Mouse (Mus musculus) brain, embryonic 14.5 days (tissue): ENCODE data around the gene Gm3625. TPM values are rescaled to one million over a fixed set of nuclear protein-coding genes. Genes with fewer than 3 reads are reported as not detected.

Source experiments
- DNase-seq: peaks from one replicate; pipeline ENCODE4 v3.0.0-alpha.2; 2011; ENCODE audit warnings: low read depth
- CTCF ChIP-seq: fragments of 200-500 bp; IDR thresholded peaks from 2 replicates; pipeline ENCODE4 v1.5.1; 2012; ENCODE audit warnings: inconsistent platforms, mild to moderate bottlenecking, moderate library complexity, borderline replicate concordance; ENCODE audit not compliant: insufficient read depth, insufficient read length; ENCODE audit errors: extremely low read depth
- POLR2A ChIP-seq: fragments of 200-500 bp; IDR thresholded peaks from 2 replicates; pipeline ENCODE4 v1.6.1; 2012; ENCODE audit warnings: mild to moderate bottlenecking, inconsistent platforms, borderline replicate concordance; ENCODE audit not compliant: poor library complexity, insufficient read depth, insufficient read length, severe bottlenecking; ENCODE audit errors: extremely low read depth
- polyA plus RNA-seq: library from polyadenylated mRNA; depleted of rRNA; stranded (reverse); fragments of >200 nt; gene quantifications from 2 replicates; pipeline ENCODE4 v1.2.3, GENCODE M21; 2012; rRNA removed

Gm3625 gene
- not detected in 2 replicates for polyA plus RNA-seq

DNA sequence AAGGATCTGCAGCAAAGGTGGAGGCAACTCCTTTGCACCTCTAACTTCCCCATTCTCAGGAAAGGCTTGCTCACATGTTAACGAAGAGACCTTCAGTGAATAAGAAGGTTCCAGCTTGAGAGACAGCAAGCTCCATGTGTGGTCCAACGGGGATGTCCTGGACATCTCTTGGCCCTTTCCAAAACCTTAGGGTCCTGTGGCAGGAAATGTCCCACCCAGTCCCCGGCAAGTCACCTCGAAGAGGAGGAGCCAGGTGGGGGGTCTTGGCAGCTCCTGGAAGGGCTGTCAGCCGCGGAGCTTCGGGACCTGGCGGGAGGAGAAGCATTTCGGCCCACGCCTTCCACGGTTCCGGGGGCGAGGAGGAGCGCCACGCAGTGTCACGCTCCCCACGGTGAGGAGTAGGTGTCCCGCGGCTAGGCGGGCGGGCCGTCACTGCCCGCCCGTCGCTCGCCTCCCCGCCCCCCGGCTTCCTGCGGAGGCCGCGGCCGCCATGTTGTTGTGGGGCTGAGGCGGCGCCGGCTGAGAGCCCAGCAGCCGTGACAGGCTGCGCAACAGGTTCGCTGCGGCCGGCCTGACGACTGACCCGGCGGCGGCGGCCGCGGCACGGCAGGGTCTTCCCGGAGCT is at the start of gene Gm3625, which contains the start of gene Itsn2:
Gene Gm3625, minus strand, starts transcription at position 387 of the 625 bp plus-strand sequence.
Gene Itsn2, plus strand, starts transcription at position 98 of the 625 bp plus-strand sequence.
- DNase-seq = peak; percentile 77
- TF ChIP-seq CTCF (no peak), POLR2A (peak; percentile 42; the same call in 1 of the 2 replicates)

DNA sequence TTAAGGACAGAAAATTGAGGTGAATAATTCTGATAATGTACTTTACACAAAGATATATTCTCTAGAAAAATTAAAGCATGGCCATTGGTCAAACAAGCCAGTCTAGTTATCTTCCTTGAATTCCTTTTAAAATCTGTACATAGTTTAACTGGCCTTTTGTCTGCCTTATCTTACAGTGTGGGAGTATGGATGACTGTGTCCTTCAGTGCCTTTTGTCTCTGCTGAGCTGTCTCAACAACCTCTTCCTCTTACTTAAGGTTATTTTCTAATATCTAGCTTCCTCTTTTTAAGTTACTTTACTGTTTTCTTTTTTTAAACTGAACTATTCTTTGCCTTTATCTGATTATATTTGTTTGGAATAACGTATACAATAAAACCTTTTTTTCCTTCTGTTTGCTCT is 48.0 kb upstream of the Gm3625 start:
- DNase-seq = no peak
- no peak for TF ChIP-seq CTCF
- TF ChIP-seq POLR2A = no peak

DNA sequence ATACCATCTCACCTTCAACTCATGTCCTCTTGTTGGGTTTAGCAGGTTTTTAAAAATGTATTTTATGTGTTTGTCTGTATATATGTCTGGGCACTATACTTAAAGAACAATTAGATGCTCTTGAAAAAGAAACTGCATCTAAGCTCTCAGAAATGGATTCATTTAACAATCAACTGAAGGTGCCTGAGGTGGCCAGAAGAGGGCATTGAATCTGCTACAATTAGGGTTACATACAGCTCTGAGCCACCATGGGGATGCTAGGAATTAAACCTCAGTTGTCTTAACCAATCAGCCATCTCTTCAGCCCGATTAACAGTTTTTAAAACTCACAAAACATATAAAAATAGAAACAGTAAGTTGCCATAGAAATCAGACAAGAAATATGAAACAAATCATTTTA is 45.7 kb upstream of the Gm3625 start:
- DNase-seq = no peak
- no peak for TF ChIP-seq POLR2A
- TF ChIP-seq CTCF = no peak; the same call in 1 of the 2 replicates

GRCm38 (mm10) chr12:4632957-4633356 is 40.2 kb upstream of the Gm3625 start:
- TF ChIP-seq CTCF = no peak
- no peak for TF ChIP-seq POLR2A
- no peak for DNase-seq

DNA sequence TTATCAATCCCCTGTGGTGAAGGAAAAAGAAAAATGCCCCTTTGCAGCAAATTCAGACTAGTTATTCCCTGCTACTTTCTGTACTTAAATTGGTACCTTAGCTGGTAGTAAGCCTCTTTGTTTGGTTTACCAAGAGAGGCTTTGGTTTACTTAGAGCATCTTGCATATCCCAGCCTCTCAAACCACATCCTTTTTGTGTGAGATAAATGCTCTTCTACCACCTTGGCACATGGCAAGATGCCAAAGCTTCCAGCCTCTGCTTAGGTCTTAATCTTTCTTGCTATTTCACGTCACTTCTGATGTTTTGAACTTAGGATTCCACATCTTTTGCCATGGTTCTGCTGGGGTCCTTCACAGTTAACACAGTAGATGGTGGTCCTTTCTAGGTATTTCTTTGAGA is 31.5 kb upstream of the Gm3625 start:
- no peak for DNase-seq

GRCm38 (mm10) chr12:4614722-4615121 is 22.0 kb upstream of the Gm3625 start:
- TF ChIP-seq POLR2A (no peak), CTCF (no peak)
- DNase-seq = no peak

More for the DNA sequence above, 31.5 kb upstream of the Gm3625 start:
- no peak for TF ChIP-seq CTCF
- TF ChIP-seq POLR2A = no peak

DNA sequence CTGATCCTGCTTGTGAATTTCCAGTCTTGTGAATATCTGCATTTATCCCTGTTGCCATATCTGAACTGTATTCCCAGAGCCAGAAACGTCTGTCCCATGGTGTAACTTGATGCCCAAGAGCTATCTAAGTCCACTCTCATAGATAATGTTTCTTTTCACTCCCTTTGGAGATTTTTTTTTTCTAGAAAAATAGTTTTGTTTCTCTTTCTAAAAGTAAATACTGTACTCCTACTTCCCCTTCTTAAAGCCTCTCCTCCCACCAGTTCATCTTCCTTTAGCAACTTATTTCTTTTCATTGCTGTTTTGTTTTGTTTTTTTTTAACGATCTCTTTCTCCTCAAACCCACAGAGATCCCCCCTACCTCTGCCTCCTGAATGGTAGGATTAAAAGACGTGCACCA is 13.9 kb upstream of the Gm3625 start:
- TF ChIP-seq POLR2A (no peak), CTCF (no peak)
- no peak for DNase-seq

- TF ChIP-seq POLR2A (no peak), CTCF (no peak)
Measured at GRCm38 (mm10) chr12:4599713-4600112, 7.0 kb upstream of the Gm3625 start.

GRCm38 (mm10) chr12:4598666-4599428 is 6.1 kb upstream of the Gm3625 start:
- DNase-seq = no peak
- TF ChIP-seq CTCF (no peak), POLR2A (no peak)

More at GRCm38 (mm10) chr12:4599713-4600112, 7.0 kb upstream of the Gm3625 start:
- no peak for DNase-seq

- no peak for DNase-seq
- no peak for TF ChIP-seq POLR2A
- TF ChIP-seq CTCF = no peak
Measured at GRCm38 (mm10) chr12:4595055-4595454, 2.3 kb upstream of the Gm3625 start.

DNA sequence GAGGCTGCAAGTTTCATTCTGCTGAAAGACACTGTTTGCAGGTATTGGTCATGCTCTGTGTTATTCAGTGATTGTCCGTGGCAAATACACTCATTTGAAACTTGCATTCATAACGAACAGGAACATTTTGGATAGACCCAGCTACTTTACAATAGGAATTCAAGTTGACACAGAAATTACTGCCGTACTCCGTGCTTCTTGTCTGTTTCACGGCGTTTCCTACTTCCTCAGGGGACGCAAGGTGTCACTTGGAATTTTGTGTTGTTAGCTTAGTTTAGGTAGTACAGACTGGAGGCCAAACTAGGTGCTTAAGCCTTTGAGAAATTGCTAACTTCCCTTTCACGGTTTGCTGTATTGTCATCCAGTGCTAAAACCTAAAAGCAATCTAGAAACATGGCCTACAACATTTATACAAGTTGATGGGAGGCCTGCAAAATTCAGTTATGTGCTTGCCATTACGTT is 1.2 kb upstream of the Gm3625 start:
- peak; percentile 2 for DNase-seq
- TF ChIP-seq POLR2A (no peak), CTCF (no peak)

GRCm38 (mm10) chr12:4593166-4593929 is 621 bp upstream of the Gm3625 start:
- DNase-seq = peak; percentile 23
- no peak for TF ChIP-seq CTCF
- no peak for TF ChIP-seq POLR2A

- TF ChIP-seq CTCF (no peak), POLR2A (no peak)
- DNase-seq = peak; percentile 5
Measured at GRCm38 (mm10) chr12:4592025-4592424, 702 bp downstream of the Gm3625 start.
